Mouse (Mus musculus) myocyte (in vitro differentiated cells): ENCODE data around the gene Anks1b.

Experiments
- CEBPB ChIP-seq: IDR thresholded peaks from 2 replicates; pipeline ENCODE4 v1.6.1; 2011; ENCODE audit warnings: mild to moderate bottlenecking, moderate library complexity; ENCODE audit not compliant: poor library complexity, insufficient read depth, severe bottlenecking
- E2F4 ChIP-seq: IDR thresholded peaks from one replicate; pipeline ENCODE4 v1.6.1; 2011; ENCODE audit warnings: mild to moderate bottlenecking, control low read depth, moderate library complexity; ENCODE audit not compliant: insufficient read depth
- MAX ChIP-seq: IDR thresholded peaks from one replicate; pipeline ENCODE4 v1.6.1; 2011; ENCODE audit warnings: low read depth, mild to moderate bottlenecking, control low read depth
- MYOD1 ChIP-seq, 3 experiments: IDR thresholded peaks; one replicate each; pipeline ENCODE4 v1.6.1; 2011; ENCODE audit warnings: control low read depth in 2 of 3, low read depth in 2 of 3, mild to moderate bottlenecking in 2 of 3, moderate library complexity in 1 of 3; ENCODE audit not compliant: insufficient read length in 2 of 3, control insufficient read depth in 1 of 3
- MYOG ChIP-seq, 3 experiments: IDR thresholded peaks; one replicate each; pipeline ENCODE4 v1.6.1; 2011; ENCODE audit warnings: control low read depth in 2 of 3, low read depth in 2 of 3, mild to moderate bottlenecking in 2 of 3; ENCODE audit not compliant: insufficient read length in 2 of 3, control insufficient read depth in 1 of 3, insufficient read depth in 1 of 3
- POLR2A ChIP-seq: IDR thresholded peaks from one replicate; pipeline ENCODE4 v1.6.1; 2011; ENCODE audit warnings: low read depth, mild to moderate bottlenecking, control low read depth, moderate library complexity; ENCODE audit not compliant: insufficient read length
- POLR2AphosphoS2 ChIP-seq: IDR thresholded peaks from one replicate; pipeline ENCODE4 v1.6.1; 2011; ENCODE audit warnings: low read depth, control low read depth; ENCODE audit not compliant: insufficient read length
- REST ChIP-seq: IDR thresholded peaks from one replicate; pipeline ENCODE4 v1.6.1; 2011; ENCODE audit warnings: mild to moderate bottlenecking, control low read depth, moderate library complexity; ENCODE audit not compliant: insufficient read depth, insufficient read length
- SRF ChIP-seq: IDR thresholded peaks from one replicate; pipeline ENCODE4 v1.6.1; 2011; ENCODE audit warnings: low read depth; ENCODE audit not compliant: control insufficient read depth, insufficient read length
- TCF12 ChIP-seq: IDR thresholded peaks from one replicate; pipeline ENCODE4 v1.6.1; 2011; ENCODE audit warnings: mild to moderate bottlenecking, control low read depth; ENCODE audit not compliant: poor library complexity, insufficient read depth, severe bottlenecking
- TCF3 ChIP-seq: IDR thresholded peaks from one replicate; pipeline ENCODE4 v1.6.1; 2011; ENCODE audit warnings: low read depth, control low read depth; ENCODE audit not compliant: insufficient read length
- USF1 ChIP-seq: IDR thresholded peaks from one replicate; pipeline ENCODE4 v1.6.1; 2011; ENCODE audit warnings: low read depth, mild to moderate bottlenecking, control low read depth, moderate library complexity

DNA sequence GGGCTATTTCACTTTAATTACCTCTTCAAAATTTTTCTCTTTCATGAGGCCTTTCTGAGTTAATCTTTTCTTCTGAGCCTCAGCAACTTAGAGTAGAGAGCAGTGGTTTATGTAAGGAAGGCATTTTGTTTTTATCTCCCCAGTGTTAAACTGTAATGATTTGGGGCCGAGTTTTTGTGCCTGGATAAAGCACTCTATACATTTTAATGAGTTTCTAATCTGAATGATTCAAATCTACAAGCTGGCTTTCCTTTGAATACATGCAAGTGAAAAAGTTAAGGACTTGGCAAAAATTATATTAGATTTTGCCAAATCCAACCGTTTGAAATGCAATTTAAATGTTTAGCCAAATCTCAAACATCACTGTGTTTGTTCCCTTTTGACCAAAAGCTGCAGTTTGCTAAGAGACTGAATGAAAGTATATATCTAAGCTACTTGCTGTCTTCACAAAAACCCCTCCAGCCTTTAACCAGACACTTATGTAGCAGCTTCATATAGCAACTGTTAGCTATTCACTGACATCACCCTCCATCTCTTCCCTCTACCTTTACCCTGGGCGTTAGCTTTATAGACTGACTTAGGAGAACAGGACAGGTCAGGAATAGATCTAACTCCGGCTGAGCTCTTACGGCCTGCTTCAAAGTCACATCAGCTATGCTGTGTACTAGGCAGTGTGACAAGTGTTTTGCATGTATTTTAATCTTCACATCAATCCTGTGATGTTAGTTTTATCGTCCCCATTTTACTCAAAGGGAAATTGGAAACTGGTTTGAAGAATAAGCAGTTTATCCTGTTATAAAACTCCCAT is 122.5 kb downstream of the Anks1b start:
- TF ChIP-seq POLR2A (no peak), USF1 (no peak), SRF (no peak), TCF3 (no peak), REST (no peak), POLR2AphosphoS2 (no peak), CEBPB (no peak), E2F4 (no peak), MAX (no peak), MYOG (IDR thresholded peaks at IDR 0.05; ENCODE audit: control insufficient read depth in 1 of 3, insufficient read depth in 1 of 3, insufficient read length in 2 of 3, low read depth in 2 of 3) (no peak), MYOD1 (IDR thresholded peaks at IDR 0.05; ENCODE audit: control insufficient read depth in 1 of 3, insufficient read length in 2 of 3, low read depth in 2 of 3) (no peak), TCF12 (no peak)
